Mouse (Mus musculus) layer of hippocampus, adult 2 months (tissue): ENCODE data around the gene Olfr381. TPM values are rescaled to one million over a fixed set of nuclear protein-coding genes. Genes with fewer than 3 reads are reported as not detected.
"Not testable (repeated sequence)": the region's sequence is repeated elsewhere in the genome, so short reads cannot be mapped to it uniquely, and the experiment has no call there.

Experiments used
- DNase-seq, 2 experiments: peaks; one replicate each; pipeline ENCODE4 v3.0.0; 2022; ENCODE audit warnings: low spot score in 2 of 2
- H3K27ac ChIP-seq: fragments of 200-600 bp; 2 replicates; pipeline ENCODE4 v1.8.1; 2022
- H3K4me3 ChIP-seq: fragments of 200-600 bp; 2 replicates; pipeline ENCODE4 v1.8.1; 2022; ENCODE audit warnings: mild to moderate bottlenecking
- CTCF ChIP-seq: fragments of 200-600 bp; conservative IDR thresholded peaks from 2 replicates; pipeline ENCODE4 v1.8.1; 2022; ENCODE audit warnings: antibody characterized with exemption, mild to moderate bottlenecking, moderate library complexity
- long read RNA-seq, 2 experiments: library from polyadenylated mRNA; stranded (forward); transcript quantifications; one replicate each; pipeline ENCODE4 v2.0.0; 2021; ENCODE audit warnings: borderline mapping rate in 2 of 2
- total RNA-seq, 2 experiments: library from RNA; stranded (reverse); gene quantifications; 2 replicates each; pipeline ENCODE4 v1.2.3; 2021

The Olfr381 gene
- total RNA-seq = not detected
- long read RNA-seq, experiment 1 = 0 reads
- long read RNA-seq, experiment 2 = 0 reads

GRCm38 (mm10) chr11:73491503-73491902, at the start of gene Olfr381:
Gene Olfr381 (minus strand): TSS chr11:73491603.
- Histone ChIP-seq H3K4me3 (no peak within 1 kb of the TSS), H3K27ac (no peak within 1 kb of the TSS)
- no peak for TF ChIP-seq CTCF
- DNase-seq = no peak

GRCm38 (mm10) chr11:73528971-73529370, 37.6 kb upstream of the Olfr381 start:
- H3K27ac ChIP-seq, H3K4me3 ChIP-seq, DNase-seq: not testable (repeated sequence)

GRCm38 (mm10) chr11:73517097-73517496, 25.7 kb upstream of the Olfr381 start, which contains the start of gene Olfr382:
Gene Olfr382 (minus strand): TSS chr11:73517197.
- no peak within 1 kb of the TSS for H3K27ac ChIP-seq
- TF ChIP-seq CTCF = no peak
- no peak for DNase-seq
- no peak within 1 kb of the TSS for H3K4me3 ChIP-seq

GRCm38 (mm10) chr11:73457408-73457807, 34.0 kb downstream of the Olfr381 start, which contains the start of gene Olfr380:
Gene Olfr380 (minus strand): TSS chr11:73457508.
- no peak for TF ChIP-seq CTCF
- no peak for DNase-seq
- no peak within 1 kb of the TSS for H3K4me3 ChIP-seq
- H3K27ac ChIP-seq = no peak within 1 kb of the TSS

Other genes with a start within 250 kb of the Olfr381 start
- gene Trpv3, start 224.2 kb downstream of the Olfr381 start, total RNA-seq = under 1 TPM; 0.54 to 0.59 TPM
- 10 to 100 TPM; 10.8 to 12.6 TPM for gene Aspa, start 162.0 kb downstream of the Olfr381 start, total RNA-seq
- not detected for gene Gm49340, start 161.9 kb downstream of the Olfr381 start, total RNA-seq
- not detected for gene Spata22, start 161.9 kb downstream of the Olfr381 start, total RNA-seq
- not detected for gene Olfr20, start 140.8 kb downstream of the Olfr381 start, total RNA-seq
- not detected for gene Olfr376, start 120.4 kb downstream of the Olfr381 start, total RNA-seq
- gene Olfr1, start 92.0 kb downstream of the Olfr381 start, total RNA-seq = not detected
- not detected for gene Olfr378, start 63.1 kb downstream of the Olfr381 start, total RNA-seq
- gene Olfr380, start 34.1 kb downstream of the Olfr381 start, total RNA-seq = not detected
- gene Olfr382, start 25.6 kb upstream of the Olfr381 start, total RNA-seq = not detected
- gene Olfr385, start 101.4 kb upstream of the Olfr381 start, total RNA-seq = not detected
- not detected for gene Olfr384, start 107.0 kb upstream of the Olfr381 start, total RNA-seq
- gene Zfp735, start 197.2 kb upstream of the Olfr381 start, total RNA-seq = not detected